Mouse (Mus musculus) embryo, embryonic 9.5 days (tissue): ENCODE data around the gene Sh3pxd2b.
"Not testable (repeated sequence)": the region's sequence is repeated elsewhere in the genome, so short reads cannot be mapped to it uniquely, and the experiment has no call there.

Experiments
- DNase-seq: peaks from one replicate; pipeline ENCODE4 v3.0.0-alpha.2; 2017; ENCODE audit errors: extremely low spot score

The Sh3pxd2b gene

DNA sequence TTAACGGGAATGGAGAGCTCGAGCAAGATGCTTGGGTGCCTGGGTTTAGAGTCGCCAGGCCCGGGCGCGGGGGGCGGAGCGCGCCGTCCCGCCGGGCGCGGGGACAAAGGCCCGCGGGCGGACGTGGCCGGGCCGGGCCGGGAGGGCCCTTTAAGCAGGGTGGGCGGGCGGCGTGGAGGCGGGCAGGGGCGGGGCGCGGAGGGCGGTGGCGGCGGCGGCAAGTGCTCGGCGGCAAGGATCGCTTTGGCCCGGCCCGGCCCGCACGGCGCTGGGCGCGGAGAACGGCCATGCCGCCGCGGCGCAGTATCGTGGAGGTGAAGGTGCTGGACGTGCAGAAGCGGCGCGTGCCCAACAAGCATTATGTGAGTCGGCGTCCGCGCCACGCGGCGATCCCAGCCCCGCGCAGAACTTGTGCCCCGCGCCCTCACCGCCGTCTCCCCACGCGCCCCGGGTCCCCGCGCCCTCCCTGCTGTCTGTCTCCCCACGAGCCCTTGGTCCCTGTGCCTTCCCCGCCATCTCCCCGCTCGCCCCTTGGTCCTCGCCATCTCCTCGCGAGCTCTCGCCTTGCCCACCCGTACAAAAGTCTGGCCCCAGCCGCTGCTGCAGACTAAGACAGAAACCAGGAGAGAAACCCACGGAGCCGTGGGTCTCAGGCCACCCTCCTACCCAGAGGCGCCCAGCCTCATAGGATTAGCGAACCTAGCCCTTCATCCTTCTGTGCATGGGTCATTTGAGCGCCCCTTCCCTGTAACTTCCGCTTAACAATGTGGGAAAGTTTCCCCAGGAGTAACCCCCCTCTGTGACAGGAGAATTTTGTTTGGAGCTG is at the start of gene Sh3pxd2b:
Gene Sh3pxd2b, plus strand, starts transcription at position 214 of the 826 bp plus-strand sequence.
- peak; percentile 82 for DNase-seq

DNA sequence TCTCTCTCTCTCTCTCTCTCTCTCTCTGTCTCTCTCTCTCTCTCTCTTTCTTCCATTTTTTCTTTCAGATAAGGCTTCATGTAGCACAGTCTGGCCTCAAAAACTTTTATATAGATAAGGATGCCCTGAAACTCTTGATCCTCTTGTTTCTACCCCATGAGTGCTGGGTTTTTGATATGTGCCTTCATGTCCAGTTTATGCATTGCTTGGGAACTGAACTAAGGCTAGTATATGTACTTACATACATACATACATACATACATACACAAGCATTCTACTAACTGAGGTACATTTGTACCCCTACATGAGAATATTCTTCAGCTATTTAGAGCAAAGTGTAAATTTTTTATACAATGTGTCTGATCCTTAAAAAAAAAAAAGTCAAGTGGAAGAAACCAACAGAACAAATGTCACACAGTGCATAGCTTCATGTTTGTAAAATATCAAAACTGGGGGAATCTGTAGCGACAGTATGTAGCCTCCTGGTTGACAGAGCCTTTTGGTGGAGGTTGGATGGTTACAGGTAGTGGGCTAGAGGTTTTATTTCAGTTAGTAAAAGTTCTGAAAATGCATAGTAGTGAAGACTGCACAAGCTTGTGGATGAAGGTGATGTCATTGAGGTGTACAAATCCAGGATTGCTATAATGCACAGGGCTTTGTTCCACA is 49.6 kb upstream of the Sh3pxd2b start:
- DNase-seq, result no peak

DNA sequence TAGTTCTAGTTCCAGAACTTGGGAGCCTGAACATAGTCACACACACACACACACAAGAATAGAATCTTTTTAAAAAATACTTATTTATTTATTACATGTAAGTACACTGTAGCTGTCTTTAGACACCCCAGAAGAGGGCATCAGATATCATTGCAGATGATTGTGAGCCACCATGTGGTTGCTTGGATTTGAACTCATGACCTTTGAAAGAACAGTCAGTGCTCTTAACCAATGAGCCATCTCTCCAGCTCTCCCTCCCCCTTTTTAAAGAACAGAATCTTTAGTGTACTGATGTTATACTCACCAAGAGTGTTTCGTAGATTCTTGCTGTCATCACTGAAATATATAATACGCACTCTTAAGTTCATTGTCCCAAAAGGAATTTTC is 49.1 kb upstream of the Sh3pxd2b start:
- DNase-seq, result no peak

DNA sequence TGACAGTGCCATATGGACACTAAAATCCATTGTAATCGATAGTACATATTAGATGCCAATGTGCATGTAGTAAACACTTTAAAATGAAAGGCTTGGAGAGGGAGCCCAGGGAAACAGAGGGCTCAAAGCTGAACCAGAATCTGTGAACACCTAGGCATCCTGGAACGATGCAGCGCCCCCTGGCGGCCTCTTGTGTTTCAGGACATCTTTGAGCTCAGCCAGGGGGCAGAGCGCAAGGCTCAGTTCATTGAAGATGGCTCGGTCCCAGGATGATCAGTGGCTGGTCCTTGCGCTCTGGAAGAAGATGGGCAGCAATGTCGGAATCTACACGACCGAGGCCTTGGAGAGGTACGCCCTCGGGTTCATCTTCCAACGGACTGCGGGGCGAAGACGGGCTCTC is 47.8 kb upstream of the Sh3pxd2b start, which contains the start of gene Hbq1a:
Gene Hbq1a, plus strand, starts transcription at position 205 of the 400 bp plus-strand sequence.
- DNase-seq, result not testable (repeated sequence)

DNA sequence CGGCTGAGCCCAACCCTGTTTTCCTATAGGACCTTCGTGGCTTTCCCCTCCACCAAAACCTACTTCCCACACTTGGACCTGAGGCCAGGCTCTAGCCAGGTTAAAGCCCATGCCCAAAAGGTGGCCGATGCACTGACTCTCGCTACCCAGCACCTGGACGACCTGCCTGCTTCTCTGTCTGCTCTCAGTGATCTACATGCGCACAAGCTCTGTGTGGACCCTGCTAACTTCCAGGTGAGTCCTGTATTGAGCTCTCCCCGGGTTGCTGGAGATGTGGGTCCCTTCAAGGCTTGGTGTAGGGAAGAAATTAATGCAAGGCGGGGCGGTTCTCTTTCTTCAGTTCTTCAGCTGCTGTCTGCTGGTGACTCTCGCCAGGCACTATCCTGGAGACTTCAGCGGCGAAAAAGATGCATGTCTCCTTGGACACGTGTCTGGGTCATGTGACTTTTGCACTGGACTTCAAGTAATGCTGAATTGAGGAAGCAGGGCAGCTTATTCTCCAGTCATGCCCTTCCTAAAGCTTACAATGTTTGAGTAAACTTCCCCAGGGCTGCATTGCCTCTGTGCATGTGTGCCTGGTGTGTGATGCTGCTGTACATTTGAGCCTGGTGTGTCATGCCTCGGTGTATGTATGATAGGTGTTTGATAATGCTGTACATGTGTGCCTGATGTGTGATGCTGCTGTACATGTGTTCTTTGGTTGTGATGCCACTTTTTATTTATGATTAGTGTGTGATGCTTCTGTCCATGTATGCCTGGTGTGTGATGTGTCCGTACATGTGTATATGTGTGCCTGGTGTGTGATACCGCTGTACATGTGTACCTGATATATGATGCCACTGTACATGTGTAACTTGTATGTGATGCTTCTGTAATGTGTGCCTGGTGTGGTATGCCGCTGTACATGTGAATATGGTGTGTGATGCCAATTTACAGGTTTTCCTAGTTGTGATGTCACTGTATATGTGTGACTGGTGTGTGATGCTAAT is 47.0 kb upstream of the Sh3pxd2b start:
- DNase-seq, result no peak

DNA sequence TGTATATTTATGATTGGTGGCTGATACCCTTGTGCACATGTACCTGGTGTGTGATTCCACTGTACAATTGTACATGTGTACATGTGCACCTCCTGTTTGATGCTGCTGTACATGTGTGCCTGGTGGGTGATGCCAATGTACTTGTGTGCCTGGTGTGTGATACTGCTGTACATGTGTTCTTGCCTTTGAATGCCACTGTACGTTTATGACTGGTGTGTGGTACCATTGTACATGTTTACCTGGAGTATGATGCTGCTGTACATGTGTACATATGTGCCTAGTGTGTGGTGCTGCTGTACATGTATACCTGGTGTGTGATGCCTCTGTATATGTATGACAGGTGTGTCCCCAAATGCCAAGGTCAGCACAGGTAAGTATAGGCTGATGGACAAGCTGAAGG is 46.1 kb upstream of the Sh3pxd2b start:
- no peak for DNase-seq

DNA sequence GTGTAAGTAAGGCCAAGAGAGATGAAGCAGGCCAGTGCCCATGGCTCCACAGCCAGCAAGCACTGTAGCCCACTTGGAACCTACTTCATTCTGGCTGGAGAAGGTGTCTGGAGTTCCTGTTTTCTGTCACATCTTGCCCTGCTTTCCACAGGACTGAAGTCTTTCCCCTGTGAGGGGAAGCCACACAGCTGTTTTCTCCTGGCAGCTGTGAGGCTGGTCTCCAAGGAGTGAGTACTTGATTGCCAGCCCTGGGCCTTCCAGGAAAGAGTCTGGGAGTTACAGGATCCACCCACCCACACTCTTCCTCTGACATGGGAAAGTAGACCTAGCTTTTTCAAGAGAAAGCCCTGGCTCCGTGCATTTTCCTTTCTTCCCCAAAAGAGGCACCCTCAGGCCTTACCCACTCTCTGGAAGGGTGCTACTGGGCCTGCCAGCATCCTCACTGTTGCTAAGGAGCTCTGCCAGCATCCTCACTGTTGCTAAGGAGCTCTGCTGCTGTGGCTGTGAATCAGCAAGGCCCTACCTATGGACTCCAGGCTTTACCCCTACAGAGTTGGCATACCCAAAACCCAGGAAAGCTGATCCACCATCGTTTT is 44.7 kb upstream of the Sh3pxd2b start:
- no peak for DNase-seq

DNA sequence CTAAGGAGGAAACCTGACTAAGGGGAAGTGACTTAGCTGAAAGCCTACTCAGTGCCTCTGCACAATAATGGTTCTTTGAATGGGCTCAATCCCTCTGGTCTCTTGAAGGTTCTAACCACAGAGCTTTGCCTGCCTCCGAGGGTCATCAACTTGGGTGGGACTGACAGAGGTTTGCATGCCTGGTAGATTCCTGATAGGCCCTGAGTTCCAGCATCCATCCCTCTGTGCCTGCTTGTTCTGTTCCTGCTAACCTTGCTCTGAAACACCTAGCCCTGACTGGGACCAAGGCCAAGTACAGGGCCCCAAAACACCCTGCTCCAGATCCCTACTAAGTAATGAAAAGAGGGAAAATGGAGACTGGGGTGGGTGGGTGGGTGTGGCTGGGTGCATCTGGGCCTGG is 44.2 kb upstream of the Sh3pxd2b start:
- DNase-seq, result no peak

DNA sequence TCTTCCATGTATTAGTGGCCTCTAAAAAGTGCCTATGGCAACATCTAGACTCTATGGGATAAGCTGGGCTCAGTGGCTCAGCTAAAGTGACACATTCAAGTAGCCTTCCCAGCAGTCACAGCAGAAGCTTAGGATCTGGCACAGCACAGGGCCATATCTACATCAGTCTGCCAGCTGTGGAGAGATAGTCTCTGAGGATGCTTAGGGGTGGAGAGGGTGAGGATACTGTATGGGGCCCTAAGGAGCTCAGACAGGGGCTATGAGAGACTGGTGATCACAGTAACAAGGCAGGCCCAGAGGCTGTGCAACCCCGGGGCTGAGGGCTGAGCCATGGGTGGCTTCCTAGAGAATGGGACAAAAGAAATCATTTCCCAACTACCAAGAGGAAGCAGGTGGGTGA is 40.6 kb upstream of the Sh3pxd2b start:
- no peak for DNase-seq

DNA sequence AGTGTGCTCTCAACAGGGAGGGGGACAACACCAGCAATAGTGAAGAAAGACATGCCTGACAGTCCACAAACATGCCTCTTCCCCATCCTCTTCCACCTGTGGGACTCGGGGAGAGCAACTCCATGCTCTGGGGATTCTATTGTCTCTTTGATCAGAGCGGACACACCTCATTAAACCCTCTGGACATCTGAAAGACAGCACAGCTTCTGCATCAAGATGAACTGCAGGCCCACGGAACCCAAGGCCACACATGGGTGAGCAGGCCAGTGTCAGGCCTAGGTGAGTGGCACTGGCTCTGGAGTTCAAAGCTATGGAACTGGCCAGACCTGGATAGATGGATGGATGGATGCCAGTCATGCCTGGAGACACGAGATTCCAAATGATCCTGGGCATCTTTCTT is 38.2 kb upstream of the Sh3pxd2b start:
- no peak for DNase-seq

DNA sequence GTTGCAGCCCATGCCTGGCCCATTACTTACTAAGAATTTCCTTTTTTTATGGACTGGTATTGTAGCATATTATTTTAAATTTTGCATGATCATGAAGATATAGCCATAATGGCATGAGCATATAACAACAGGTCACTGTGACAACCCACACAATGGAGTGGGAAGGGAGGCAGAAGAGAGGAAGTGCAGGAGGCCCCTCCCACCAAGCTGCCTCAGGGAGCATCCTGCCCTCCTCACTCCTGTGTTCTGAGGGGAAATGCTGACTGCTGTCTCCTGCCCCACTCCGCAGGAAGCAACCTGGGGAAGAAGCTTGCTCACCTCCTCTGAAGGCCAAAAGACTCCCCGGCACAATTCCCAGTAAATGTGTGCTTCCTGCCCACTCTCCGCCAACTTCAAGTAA is 37.7 kb upstream of the Sh3pxd2b start:
- no peak for DNase-seq

DNA sequence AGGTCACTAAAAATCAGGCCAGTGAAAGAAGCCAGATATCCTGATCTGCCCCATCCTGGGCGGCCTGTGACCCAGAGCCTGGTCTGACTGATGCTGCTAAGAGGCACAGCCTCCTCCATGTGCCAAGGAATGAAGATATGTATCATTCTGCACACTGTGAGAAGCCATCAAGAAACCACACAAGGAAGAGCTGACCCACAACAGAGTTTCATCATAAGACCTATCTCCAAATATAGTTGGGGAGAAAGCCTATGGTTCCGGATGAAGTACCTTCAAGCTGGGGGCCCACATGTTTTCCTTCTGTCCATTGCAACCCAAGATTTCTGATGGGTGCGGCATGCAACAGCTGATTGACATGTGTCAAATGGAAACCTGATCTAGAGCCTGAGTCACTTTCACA is 31.6 kb upstream of the Sh3pxd2b start:
- no peak for DNase-seq

DNA sequence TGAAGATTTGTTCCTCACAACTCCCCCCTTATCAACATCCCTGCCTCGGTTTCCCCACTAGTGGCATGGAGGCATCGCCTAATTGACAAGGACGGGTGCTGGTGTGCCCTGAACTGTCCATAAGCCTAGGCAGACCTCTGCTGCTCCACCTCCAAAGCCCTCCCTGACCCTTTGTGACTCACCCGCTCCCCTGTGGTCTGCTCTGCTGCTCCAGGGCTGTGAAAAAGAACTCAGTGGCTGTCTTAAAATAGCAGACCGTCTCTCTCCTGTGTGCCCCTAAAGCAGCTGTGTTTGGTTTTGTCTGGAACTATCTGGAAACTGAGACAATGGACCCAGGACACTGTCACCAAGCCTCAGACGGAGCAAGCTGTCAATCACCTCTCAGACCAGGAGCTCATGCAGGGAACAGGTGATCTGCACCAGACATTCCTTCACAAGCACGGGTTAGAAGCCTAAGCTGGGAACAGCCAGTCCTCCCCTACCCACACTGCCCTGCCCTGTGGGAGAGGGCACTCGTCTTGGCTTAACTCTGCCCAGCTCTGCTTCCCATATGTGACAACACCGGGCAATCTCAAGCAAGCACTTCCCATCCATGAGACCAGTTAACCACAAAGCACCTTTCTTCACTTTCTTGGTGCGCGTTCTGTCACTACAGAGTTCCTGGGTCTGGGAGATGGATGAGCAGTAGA is 27.0 kb upstream of the Sh3pxd2b start:
- no peak for DNase-seq

DNA sequence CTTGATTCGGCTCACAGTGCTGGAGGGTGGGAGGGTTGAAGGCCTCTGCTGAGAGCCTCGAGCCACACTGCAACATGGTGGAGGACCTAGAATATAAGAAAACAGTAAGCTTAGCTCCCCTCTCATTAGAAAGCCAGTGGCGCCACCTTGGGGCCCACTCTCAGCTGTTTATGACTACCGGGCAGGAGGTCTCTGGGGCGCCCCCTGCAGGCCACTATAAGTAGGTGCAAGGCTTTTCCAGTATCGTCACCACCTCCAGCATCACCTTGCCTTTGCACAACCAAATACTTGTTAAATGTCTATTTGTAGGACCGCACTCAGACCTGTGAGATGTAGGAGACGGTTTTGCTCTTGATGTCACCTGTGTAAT is 26.4 kb upstream of the Sh3pxd2b start:
- peak; percentile 57 for DNase-seq

DNA sequence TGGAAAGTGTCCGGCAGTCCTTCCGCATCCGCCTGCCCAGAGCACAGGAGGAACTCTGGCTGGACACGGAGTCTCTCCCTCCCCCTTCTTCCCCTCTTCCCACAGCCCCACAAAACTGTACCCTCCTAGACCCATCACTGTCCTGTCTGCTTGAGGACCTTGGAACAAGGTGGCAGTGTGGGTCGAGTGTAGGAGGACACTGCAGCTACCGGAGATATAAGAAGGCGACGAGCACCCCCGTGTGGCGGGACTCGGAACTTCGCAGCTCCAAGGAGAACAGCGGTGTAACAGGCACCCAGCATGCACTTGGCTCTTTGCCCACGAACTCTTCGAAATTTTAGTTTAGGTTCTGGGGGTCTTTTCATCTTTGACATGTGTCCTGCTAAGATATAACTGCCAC is 23.0 kb upstream of the Sh3pxd2b start:
- DNase-seq, result peak; percentile 93

DNA sequence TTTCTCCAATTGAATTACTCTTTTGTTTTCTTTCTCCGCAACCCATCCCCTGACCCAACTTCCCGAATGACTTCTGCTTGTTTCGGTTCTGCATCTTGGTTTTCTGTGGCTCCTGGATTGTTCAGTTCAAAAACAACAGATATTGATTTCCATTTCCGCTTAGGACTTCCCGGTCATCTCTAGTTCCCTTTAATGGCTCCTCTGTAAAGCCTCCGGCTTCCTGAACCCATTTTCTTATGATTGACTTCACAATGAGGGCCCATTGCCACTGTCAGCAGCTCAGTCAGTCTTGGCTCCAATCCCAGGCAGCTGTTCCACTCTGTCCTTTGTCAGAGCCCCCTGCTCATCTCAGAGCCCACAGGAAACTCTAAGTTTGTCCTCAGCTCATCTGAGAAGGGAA is 16.5 kb upstream of the Sh3pxd2b start:
- DNase-seq, result no peak

DNA sequence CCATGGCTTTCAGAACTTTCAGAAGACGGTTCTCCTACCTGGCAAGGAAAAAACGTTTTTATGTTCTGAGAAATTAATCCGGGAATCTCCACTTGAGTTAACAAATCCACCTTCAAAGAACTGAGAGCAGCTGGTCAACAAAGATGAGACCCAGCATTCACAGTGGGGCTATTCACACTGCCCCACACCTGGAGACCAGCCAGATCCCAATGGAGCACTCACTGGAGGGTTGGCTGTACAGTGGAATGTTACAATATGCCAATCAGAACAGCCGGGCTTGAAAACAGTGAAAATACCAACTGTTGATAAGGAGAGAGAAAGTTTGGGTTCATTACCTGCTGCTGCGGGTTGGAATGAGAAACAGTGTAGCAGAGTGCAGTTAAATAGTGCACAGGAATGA is 15.8 kb upstream of the Sh3pxd2b start:
- DNase-seq, result no peak

DNA sequence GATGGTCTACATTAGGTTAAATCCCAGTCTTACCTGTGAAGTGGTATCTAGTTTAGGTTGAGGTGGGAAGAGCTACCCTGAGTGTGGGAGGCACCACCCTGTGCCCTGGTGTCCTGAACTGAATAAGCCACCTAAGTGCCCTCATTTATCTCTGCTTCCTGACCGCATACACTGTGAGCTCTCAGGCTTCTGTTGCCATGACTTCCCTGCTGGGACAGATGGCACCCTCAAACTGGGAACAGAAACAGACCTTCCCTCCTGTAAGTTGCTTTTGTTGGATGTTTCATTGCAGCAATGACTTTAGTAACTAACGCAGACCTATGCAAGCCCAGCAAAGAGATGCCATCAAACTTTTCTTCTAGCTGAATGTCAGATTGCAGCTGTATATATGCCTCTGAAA is 14.4 kb upstream of the Sh3pxd2b start:
- DNase-seq, result no peak

DNA sequence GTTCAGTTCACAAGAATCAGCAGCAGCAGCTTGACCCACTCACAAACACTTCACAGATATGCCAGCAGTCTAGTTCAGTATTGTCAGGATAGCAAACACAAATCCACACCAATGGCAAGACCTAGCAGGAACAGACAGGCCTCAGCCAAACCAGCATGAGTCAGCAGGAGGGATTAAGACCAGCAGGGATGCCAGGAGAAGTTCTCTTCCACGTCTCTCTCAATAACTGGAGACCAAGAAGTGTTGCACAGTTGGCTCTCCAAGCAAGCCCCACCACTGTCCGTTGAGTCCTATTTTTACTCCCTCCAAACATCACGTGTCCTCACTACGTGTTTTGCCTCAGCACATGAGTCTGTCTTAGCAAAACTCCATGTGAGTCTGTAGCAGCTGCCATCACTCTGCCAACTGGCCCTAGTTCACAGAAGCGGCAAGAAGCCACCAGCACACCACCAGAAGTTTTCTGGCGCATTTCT is 11.1 kb upstream of the Sh3pxd2b start:
- DNase-seq, result no peak

DNA sequence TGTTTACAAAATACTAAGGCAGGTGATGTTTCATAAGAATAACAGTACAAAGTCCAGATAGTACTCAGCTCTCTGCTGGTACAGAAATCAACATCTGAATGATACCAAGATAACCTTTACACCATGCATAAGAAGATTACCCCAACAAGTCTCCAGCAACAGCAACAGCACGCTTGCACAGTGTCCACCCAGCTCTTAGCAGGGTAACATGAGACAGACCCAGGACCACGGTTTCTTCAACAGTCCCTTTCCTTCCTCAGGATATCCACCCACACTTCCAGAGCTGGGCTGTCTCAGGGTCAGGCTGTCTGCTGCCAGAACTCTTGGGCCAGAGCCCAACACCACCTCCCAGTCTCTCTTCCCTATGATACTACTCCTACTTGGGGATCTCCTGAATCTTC is 8.5 kb upstream of the Sh3pxd2b start:
- DNase-seq, result no peak
